Mouse (Mus musculus) cortical plate, adult 2 months (tissue): ENCODE measurements around the gene Dtd2.

Source experiments
- CTCF ChIP-seq: fragments of 200-500 bp; IDR thresholded peaks from 2 replicates; pipeline ENCODE4 v1.5.1; 2011; ENCODE audit warnings: mild to moderate bottlenecking, control low read depth, low read length; ENCODE audit not compliant: insufficient read depth; ENCODE audit errors: extremely low read depth
- POLR2A ChIP-seq: fragments of 200-500 bp; IDR thresholded peaks from 2 replicates; pipeline ENCODE4 v1.6.1; 2011; ENCODE audit warnings: mild to moderate bottlenecking, low read length, control low read depth; ENCODE audit not compliant: insufficient read depth; ENCODE audit errors: extremely low read depth

DNA sequence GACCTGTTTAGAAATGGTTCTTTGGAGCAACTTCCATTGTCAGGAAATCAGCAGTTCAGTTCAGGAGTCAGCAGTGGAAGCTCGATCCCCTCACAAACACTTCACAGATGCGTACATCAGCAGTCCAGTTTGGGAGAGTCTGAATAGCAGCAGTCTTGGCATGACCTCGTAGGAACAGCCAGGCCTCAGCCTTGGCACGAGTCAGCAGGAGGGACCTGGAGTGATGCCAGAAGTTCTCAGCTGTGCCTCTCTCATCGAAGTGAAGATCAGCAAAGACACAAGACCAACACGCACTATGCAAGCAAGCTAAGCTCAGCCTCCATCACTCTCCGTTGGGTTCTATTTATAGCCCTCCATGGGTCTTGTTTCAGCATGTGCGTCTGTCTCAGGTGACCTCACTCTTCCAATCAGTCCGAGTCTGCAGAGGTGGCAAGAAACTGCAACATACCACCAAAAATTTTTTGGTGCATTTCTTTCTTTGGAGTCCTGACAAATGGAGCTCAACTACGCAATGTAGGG lies 36.6 kb upstream of the Dtd2 start:
- TF ChIP-seq POLR2A, result no peak
- no peak for TF ChIP-seq CTCF
